Mouse (Mus musculus) liver, postnatal 0 days (tissue): ENCODE measurements around the gene Taok3. TPM values are rescaled to one million over a fixed set of nuclear protein-coding genes. Genes with fewer than 3 reads are reported as not detected.

Source experiments
- ATAC-seq: fragments of 200-750 bp; cut with Nextera tagmentation; 2 replicates; pipeline ENCODE4 v1.8.0; 2017; ENCODE audit warnings: mild to moderate bottlenecking, moderate library complexity
- DNase-seq: peaks from one replicate; pipeline ENCODE4 v3.0.0-alpha.2; 2016
- H3K27ac ChIP-seq: fragments of 300-500 bp; sonication (generic); 2 replicates; pipeline ENCODE4 v1.5.1; 2014; ENCODE audit warnings: antibody characterized with exemption, moderate library complexity, mild to moderate bottlenecking, low read depth
- H3K27me3 ChIP-seq: fragments of 300-500 bp; sonication (generic); 2 replicates; pipeline ENCODE4 v1.6.1; 2014; ENCODE audit warnings: low read length, control low read depth, mixed read lengths; ENCODE audit not compliant: insufficient read depth
- H3K36me3 ChIP-seq: fragments of 300-500 bp; sonication (generic); replicated peaks from 2 replicates; pipeline ENCODE4 v1.6.1; 2014; ENCODE audit warnings: mild to moderate bottlenecking, control low read depth, low read length, moderate library complexity, mixed read lengths; ENCODE audit not compliant: insufficient read depth
- H3K4me1 ChIP-seq: fragments of 300-500 bp; sonication (generic); 2 replicates; pipeline ENCODE4 v1.6.1; 2014; ENCODE audit warnings: antibody characterized with exemption, mild to moderate bottlenecking, control low read depth; ENCODE audit not compliant: insufficient read depth
- H3K4me2 ChIP-seq: fragments of 300-500 bp; sonication (generic); 2 replicates; pipeline ENCODE4 v1.6.1; 2014; ENCODE audit warnings: low read depth, mild to moderate bottlenecking, low read length, moderate library complexity, mixed read lengths
- H3K4me3 ChIP-seq: fragments of 300-500 bp; sonication (generic); 2 replicates; pipeline ENCODE4 v1.5.1; 2014; ENCODE audit warnings: low read depth, low read length
- H3K9ac ChIP-seq: fragments of 300-500 bp; sonication (generic); replicated peaks from 2 replicates; pipeline ENCODE4 v1.6.1; 2014; ENCODE audit warnings: mild to moderate bottlenecking, moderate library complexity
- H3K9me3 ChIP-seq: fragments of 300-500 bp; sonication (generic); 2 replicates; pipeline ENCODE4 v1.6.1; 2016; ENCODE audit warnings: mild to moderate bottlenecking, control low read depth, low read length, mixed read lengths
- CTCF ChIP-seq: sonication (generic); IDR thresholded peaks from 2 replicates; pipeline ENCODE4 v1.5.1; 2016; ENCODE audit warnings: antibody characterized with exemption, low read depth
- EP300 ChIP-seq: IDR thresholded peaks from 2 replicates; pipeline ENCODE4 v1.6.1; 2016; ENCODE audit warnings: antibody characterized with exemption, low read depth, mild to moderate bottlenecking
- WGBS: fragments of 180-500 bp; shearing (Covaris S2); extraction: QIAGEN DNeasy Blood & Tissue Kit; methylation state at CpG from one replicate; pipeline ENCODE4 v1.1.7; 2014; ENCODE audit not compliant: insufficient replicate concordance; 5-methylcytosine and 5-hydroxymethylcytosine counted together
- polyA plus RNA-seq: library from polyadenylated mRNA; unstranded; fragments of >200 nt; fragmentation: Nextera tagmentation; extraction: Ambion mirVana; gene quantifications from 2 replicates; pipeline ENCODE4 v1.2.1, GENCODE M21; 2015

The Taok3 gene
- polyA plus RNA-seq, result 40.5 and 41.9 TPM in 2 replicates

GRCm38 (mm10) chr5:117119777-117120488, at the start of gene Taok3:
Gene Taok3, plus strand, starts transcription at chr5:117120129.
- under 1% methylated on average over 56 of the region's 74 CpGs for WGBS

GRCm38 (mm10) chr5:117087718-117088117, 32.2 kb upstream of the Taok3 start:
- 9% methylated on average over 13 of the region's 13 CpGs for WGBS
- H3K9ac ChIP-seq, result no peak overlapping the region
- TF ChIP-seq EP300 (no peak), CTCF (no peak)

More at GRCm38 (mm10) chr5:117119777-117120488, at the start of gene Taok3:
- peak within 1 kb of the TSS; percentile 81 for H3K4me3 ChIP-seq
- H3K27ac ChIP-seq, result peak within 1 kb of the TSS; percentile 97
- peaks cover 32% of the 10 kb centered on the region for H3K4me1 ChIP-seq
- H3K36me3 ChIP-seq, result peaks cover 6% of the 10 kb centered on the region; the same call in 1 of the 2 replicates
- H3K27me3 ChIP-seq, result no peaks in the 10 kb centered on the region
- ATAC-seq, result peak; percentile 80
- H3K9me3 ChIP-seq, result no peaks in the 10 kb centered on the region
- peak within 1 kb of the TSS; percentile 88 for H3K4me2 ChIP-seq
- peak; percentile 100 for DNase-seq
- peak within 1 kb of the TSS; percentile 84 for H3K9ac ChIP-seq
- TF ChIP-seq EP300 (peak; percentile 72; the same call in 1 of the 2 replicates), CTCF (peak; percentile 16; the same call in 1 of the 2 replicates)

DNA sequence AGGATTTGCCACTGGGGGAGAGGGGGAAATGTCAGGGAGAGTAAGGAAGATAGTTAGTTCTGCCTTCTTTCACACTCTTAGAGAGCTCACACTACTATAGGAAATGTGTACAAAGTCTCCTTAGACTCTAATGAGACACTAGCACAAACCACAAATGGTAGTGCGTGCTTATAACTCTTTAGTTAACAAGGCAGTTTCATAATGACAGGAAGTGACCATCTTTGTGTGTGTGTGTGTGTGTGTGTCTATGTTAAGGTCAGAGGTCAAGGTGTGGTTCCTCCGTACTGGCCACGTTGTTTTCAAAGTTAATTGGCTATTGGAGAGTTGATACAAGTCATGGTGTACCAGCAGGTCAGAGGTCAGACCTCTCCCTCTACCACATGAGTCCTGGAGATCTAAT, 30.8 kb upstream of the Taok3 start:
- 13% methylated on average over 3 of the region's 3 CpGs for WGBS
- Histone ChIP-seq H3K4me1 (peaks cover 14% of the 10 kb centered on the region), H3K4me3 (no peak overlapping the region), H3K9me3 (no peaks in the 10 kb centered on the region), H3K36me3 (peaks cover 17% of the 10 kb centered on the region), H3K4me2 (no peak overlapping the region), H3K9ac (no peak overlapping the region), H3K27ac (no peak overlapping the region), H3K27me3 (0 out of 2 replicates have a peak, but pooled peaks cover 7% of the 10 kb centered on the region)
- ATAC-seq (no peak), DNase-seq (no peak)
- no peak for TF ChIP-seq CTCF
- no peak for TF ChIP-seq EP300

More at GRCm38 (mm10) chr5:117087718-117088117, 32.2 kb upstream of the Taok3 start:
- peaks cover 12% of the 10 kb centered on the region for H3K36me3 ChIP-seq
- no peak overlapping the region for H3K4me3 ChIP-seq
- H3K27ac ChIP-seq, result no peak overlapping the region
- ATAC-seq, result no peak
- no peaks in the 10 kb centered on the region for H3K9me3 ChIP-seq
- peaks cover 14% of the 10 kb centered on the region for H3K4me1 ChIP-seq
- H3K4me2 ChIP-seq, result peak overlapping the region; percentile 38; the same call in 1 of the 2 replicates
- 0 out of 2 replicates have a peak, but pooled peaks cover 7% of the 10 kb centered on the region for H3K27me3 ChIP-seq
- no peak for DNase-seq

GRCm38 (mm10) chr5:117089786-117090185, 30.1 kb upstream of the Taok3 start:
- TF ChIP-seq CTCF, result no peak
- TF ChIP-seq EP300, result no peak
- Histone ChIP-seq H3K27ac (no peak overlapping the region), H3K27me3 (0 out of 2 replicates have a peak, but pooled peaks cover 7% of the 10 kb centered on the region), H3K4me2 (no peak overlapping the region), H3K4me3 (no peak overlapping the region), H3K9me3 (no peaks in the 10 kb centered on the region), H3K9ac (no peak overlapping the region), H3K4me1 (peaks cover 14% of the 10 kb centered on the region), H3K36me3 (peaks cover 23% of the 10 kb centered on the region)
- 32% methylated on average over 5 of the region's 6 CpGs for WGBS
- ATAC-seq (no peak), DNase-seq (no peak)

DNA sequence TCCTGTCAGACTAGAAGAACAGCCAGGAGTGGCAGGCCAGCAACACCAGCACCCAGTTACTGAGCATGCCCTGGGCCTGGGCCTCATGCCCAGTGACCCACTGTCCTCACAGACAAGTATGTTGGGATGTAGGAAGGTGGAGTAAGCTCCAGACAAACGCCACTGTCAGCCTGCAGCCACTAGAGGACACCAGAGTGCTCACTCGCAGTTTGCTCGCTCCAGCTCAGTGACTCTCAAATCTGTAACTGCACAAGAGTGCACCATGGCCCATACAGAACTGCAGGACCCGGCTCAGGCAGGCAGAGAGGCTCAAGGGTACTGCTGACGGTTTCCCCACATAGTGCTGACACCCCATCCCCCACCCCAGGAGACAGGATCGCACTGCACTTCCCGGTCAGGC, 25.5 kb upstream of the Taok3 start:
- Histone ChIP-seq H3K9me3 (no peaks in the 10 kb centered on the region), H3K4me3 (no peak overlapping the region), H3K9ac (no peak overlapping the region), H3K27ac (no peak overlapping the region), H3K36me3 (peaks cover 47% of the 10 kb centered on the region), H3K27me3 (no peaks in the 10 kb centered on the region), H3K4me1 (peaks cover 2% of the 10 kb centered on the region; the same call in 1 of the 2 replicates), H3K4me2 (no peak overlapping the region)
- TF ChIP-seq CTCF, result peak; percentile 67
- TF ChIP-seq EP300, result no peak
- WGBS, result 54% methylated on average over 7 of the region's 7 CpGs
- peak; percentile 33; the same call in 1 of the 2 replicates for ATAC-seq
- peak; percentile 39 for DNase-seq

GRCm38 (mm10) chr5:117096716-117097115, 23.2 kb upstream of the Taok3 start:
- Histone ChIP-seq H3K36me3 (peaks cover 63% of the 10 kb centered on the region), H3K9ac (no peak overlapping the region)

More at GRCm38 (mm10) chr5:117096716-117097115, 23.2 kb upstream of the Taok3 start:
- 31% methylated on average over 3 of the region's 3 CpGs for WGBS
- H3K27me3 ChIP-seq, result no peaks in the 10 kb centered on the region
- DNase-seq (peak; percentile 52), ATAC-seq (no peak)
- H3K4me1 ChIP-seq, result no peaks in the 10 kb centered on the region
- TF ChIP-seq EP300 (no peak), CTCF (peak; percentile 81)
- no peak overlapping the region for H3K4me3 ChIP-seq
- H3K27ac ChIP-seq, result no peak overlapping the region
- H3K4me2 ChIP-seq, result no peak overlapping the region
- no peaks in the 10 kb centered on the region for H3K9me3 ChIP-seq
